Mouse (Mus musculus) embryonic fibroblast, embryonic 13.5 days (primary cell): Measurements from ENCODE around the gene Cnnm4.

Experiments
- CTCF ChIP-seq: IDR thresholded peaks from 2 replicates; pipeline ENCODE4 v1.5.1; 2011; ENCODE audit warnings: mild to moderate bottlenecking, control low read depth, low read length, moderate library complexity, borderline replicate concordance; ENCODE audit not compliant: insufficient read depth
- POLR2A ChIP-seq: IDR thresholded peaks from 2 replicates; pipeline ENCODE4 v1.6.1; 2011; ENCODE audit warnings: low read depth, mild to moderate bottlenecking, control low read depth, low read length, moderate library complexity

DNA sequence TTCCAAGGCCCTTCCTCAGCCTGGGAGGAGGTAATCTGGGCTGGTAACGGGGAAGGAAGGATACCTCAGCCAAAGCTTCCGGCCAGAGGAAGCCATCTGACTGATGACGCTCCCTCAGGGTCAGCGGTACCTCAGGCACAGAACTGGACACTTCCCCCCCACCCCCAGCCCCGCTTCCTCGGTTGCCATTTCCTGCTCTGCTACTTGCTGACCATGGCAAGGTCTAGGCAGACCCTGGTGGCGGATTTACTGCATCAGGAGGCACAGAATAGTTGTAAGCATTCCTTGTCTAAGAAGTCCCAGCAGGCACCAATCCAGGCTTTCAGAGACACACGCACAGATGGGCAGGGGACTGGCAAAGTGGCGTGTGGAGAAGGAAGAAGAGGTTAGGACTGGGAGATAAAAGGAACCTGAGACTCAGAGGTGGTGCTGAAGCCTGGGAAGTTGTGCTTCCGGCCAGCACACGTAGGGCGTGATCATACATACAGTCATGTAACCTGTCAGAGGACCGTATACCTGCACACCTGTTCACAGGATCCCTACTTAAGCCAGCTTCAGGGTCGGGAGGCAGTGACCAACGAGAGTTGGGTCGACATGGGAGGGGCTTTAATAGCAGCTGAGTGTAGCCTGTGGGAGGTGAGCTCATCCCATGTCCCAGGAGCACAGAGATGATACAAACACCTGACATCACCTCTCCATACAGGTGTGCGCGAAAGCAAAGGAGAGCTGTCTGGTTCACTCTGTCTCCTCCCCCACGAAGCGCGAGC lies 83.4 kb downstream of the Cnnm4 start:
- TF ChIP-seq CTCF (no peak), POLR2A (0 out of 2 replicates have a peak, but pooled peaks have one; percentile 19)
